Mouse (Mus musculus) limb, embryonic 10.5 days (tissue): ENCODE measurements around the gene Sec14l2. TPM values are rescaled to one million over a fixed set of nuclear protein-coding genes. Genes with fewer than 3 reads are reported as not detected.
A peak's percentile ranks its signal among the peaks of the same experiment; 100 is the strongest.

Source experiments
- DNase-seq: peaks from one replicate; pipeline ENCODE4 v3.0.0-alpha.2; 2017; ENCODE audit warnings: low spot score
- H3K27ac ChIP-seq: fragments of 300-500 bp; sonication (generic); 2 replicates; pipeline ENCODE4 v1.5.1; 2016; ENCODE audit warnings: mild to moderate bottlenecking
- H3K27me3 ChIP-seq: fragments of 300-500 bp; sonication (generic); 2 replicates; pipeline ENCODE4 v1.6.1; 2016; ENCODE audit warnings: low read depth, mild to moderate bottlenecking; ENCODE audit not compliant: poor library complexity, severe bottlenecking
- H3K36me3 ChIP-seq: fragments of 300-500 bp; sonication (generic); 2 replicates; pipeline ENCODE4 v1.6.1; 2016; ENCODE audit warnings: mild to moderate bottlenecking, moderate library complexity
- H3K4me1 ChIP-seq: fragments of 300-500 bp; sonication (generic); 2 replicates; pipeline ENCODE4 v1.6.1; 2016
- H3K4me3 ChIP-seq: fragments of 300-500 bp; sonication (generic); 2 replicates; pipeline ENCODE4 v1.5.1; 2016; ENCODE audit warnings: mild to moderate bottlenecking, moderate library complexity
- H3K9me3 ChIP-seq: fragments of 300-500 bp; sonication (generic); replicated peaks from 2 replicates; pipeline ENCODE4 v1.6.1; 2016; ENCODE audit warnings: mild to moderate bottlenecking
- WGBS: fragments of 180-500 bp; shearing (Covaris S2); methylation state at CpG from one replicate; pipeline ENCODE4 v1.1.7; 2016; 5-methylcytosine and 5-hydroxymethylcytosine counted together
- polyA plus RNA-seq: library from polyadenylated mRNA; unstranded; fragments of >200 nt; fragmentation: Nextera tagmentation; extraction: Ambion mirVana; gene quantifications from 2 replicates; pipeline ENCODE4 v1.2.1, GENCODE M21; 2016

The Sec14l2 gene
- polyA plus RNA-seq, 1 experiment from 2014 or later = 2.7 TPM

GRCm38 (mm10) chr11:4105444-4105843, 17.8 kb downstream of the Sec14l2 start:
- Histone ChIP-seq H3K36me3 (no peaks in the 10 kb centered on the region), H3K27me3 (no peaks in the 10 kb centered on the region), H3K9me3 (no peaks in the 10 kb centered on the region), H3K4me3 (no peak overlapping the region), H3K27ac (no peak overlapping the region), H3K4me1 (0 out of 2 replicates have a peak, but pooled peaks cover 4% of the 10 kb centered on the region)
- DNase-seq = no peak
- 50% methylated on average over 6 of the region's 6 CpGs for WGBS

- Histone ChIP-seq H3K27ac (no peak overlapping the region), H3K9me3 (no peaks in the 10 kb centered on the region), H3K36me3 (no peaks in the 10 kb centered on the region), H3K27me3 (no peaks in the 10 kb centered on the region), H3K4me3 (no peak overlapping the region), H3K4me1 (0 out of 2 replicates have a peak, but pooled peaks cover 4% of the 10 kb centered on the region)
- 80% methylated on average over 5 of the region's 5 CpGs for WGBS
- DNase-seq = no peak
These were observed 18.2 kb downstream of the Sec14l2 start for GRCm38 (mm10) chr11:4104989-4105388.

GRCm38 (mm10) chr11:4103522-4103921, 19.7 kb downstream of the Sec14l2 start:
- DNase-seq = no peak
- H3K27me3 ChIP-seq = no peaks in the 10 kb centered on the region
- no peak overlapping the region for H3K4me3 ChIP-seq
- H3K9me3 ChIP-seq = no peaks in the 10 kb centered on the region
- no peak overlapping the region for H3K27ac ChIP-seq
- WGBS = 86% methylated on average over 14 of the region's 14 CpGs
- H3K36me3 ChIP-seq = no peaks in the 10 kb centered on the region
- no peaks in the 10 kb centered on the region for H3K4me1 ChIP-seq

- no peaks in the 10 kb centered on the region for H3K27me3 ChIP-seq
- no peaks in the 10 kb centered on the region for H3K9me3 ChIP-seq
- H3K4me1 ChIP-seq = peaks cover 8% of the 10 kb centered on the region
- no peak overlapping the region for H3K4me3 ChIP-seq
- 88% methylated on average over 5 of the region's 5 CpGs for WGBS
- H3K27ac ChIP-seq = no peak overlapping the region
- no peaks in the 10 kb centered on the region for H3K36me3 ChIP-seq
- no peak for DNase-seq
These were observed 21.4 kb downstream of the Sec14l2 start for GRCm38 (mm10) chr11:4101851-4102250.

- H3K4me1 ChIP-seq = peaks cover 22% of the 10 kb centered on the region
- 62% methylated on average over 3 of the region's 3 CpGs for WGBS
These were observed 23.8 kb downstream of the Sec14l2 start for GRCm38 (mm10) chr11:4099447-4099846.

GRCm38 (mm10) chr11:4098816-4099215, 24.4 kb downstream of the Sec14l2 start:
- 76% methylated on average over 7 of the region's 7 CpGs for WGBS
- Histone ChIP-seq H3K27ac (no peak overlapping the region), H3K36me3 (no peaks in the 10 kb centered on the region), H3K9me3 (no peaks in the 10 kb centered on the region), H3K27me3 (no peaks in the 10 kb centered on the region), H3K4me3 (no peak overlapping the region), H3K4me1 (peaks cover 25% of the 10 kb centered on the region)
- DNase-seq = no peak

More at GRCm38 (mm10) chr11:4099447-4099846, 23.8 kb downstream of the Sec14l2 start:
- Histone ChIP-seq H3K27ac (no peak overlapping the region), H3K27me3 (no peaks in the 10 kb centered on the region), H3K36me3 (no peaks in the 10 kb centered on the region), H3K4me3 (no peak overlapping the region), H3K9me3 (no peaks in the 10 kb centered on the region)
- no peak for DNase-seq

- Histone ChIP-seq H3K27ac (no peak overlapping the region), H3K9me3 (no peaks in the 10 kb centered on the region), H3K4me3 (no peak overlapping the region), H3K4me1 (peaks cover 25% of the 10 kb centered on the region), H3K36me3 (no peaks in the 10 kb centered on the region), H3K27me3 (no peaks in the 10 kb centered on the region)
- DNase-seq = no peak
- 70% methylated on average over 8 of the region's 8 CpGs for WGBS
These were observed 25.1 kb downstream of the Sec14l2 start for GRCm38 (mm10) chr11:4098120-4098519.

- no peaks in the 10 kb centered on the region for H3K27me3 ChIP-seq
- 37% methylated on average over 10 of the region's 10 CpGs for WGBS
- no peaks in the 10 kb centered on the region for H3K9me3 ChIP-seq
- no peak for DNase-seq
- peaks cover 25% of the 10 kb centered on the region for H3K4me1 ChIP-seq
- peaks cover 3% of the 10 kb centered on the region for H3K36me3 ChIP-seq
- peak overlapping the region; percentile 92 for H3K27ac ChIP-seq
- H3K4me3 ChIP-seq = peak overlapping the region; percentile 58
These were observed 26.1 kb downstream of the Sec14l2 start for GRCm38 (mm10) chr11:4097091-4097621.

GRCm38 (mm10) chr11:4096054-4096984, 26.9 kb downstream of the Sec14l2 start:
- H3K27ac ChIP-seq = peak overlapping the region; percentile 92
- H3K36me3 ChIP-seq = peaks cover 11% of the 10 kb centered on the region
- H3K4me1 ChIP-seq = peaks cover 25% of the 10 kb centered on the region
- H3K4me3 ChIP-seq = peak overlapping the region; percentile 58
- 3% methylated on average over 45 of the region's 45 CpGs for WGBS
- no peaks in the 10 kb centered on the region for H3K27me3 ChIP-seq
- DNase-seq = peak; percentile 95
- no peaks in the 10 kb centered on the region for H3K9me3 ChIP-seq

- Histone ChIP-seq H3K4me3 (peak within 1 kb of the TSS; percentile 58), H3K4me1 (peaks cover 25% of the 10 kb centered on the region), H3K27ac (peak within 1 kb of the TSS; percentile 92), H3K36me3 (peaks cover 18% of the 10 kb centered on the region), H3K9me3 (no peaks in the 10 kb centered on the region), H3K27me3 (no peaks in the 10 kb centered on the region)
- WGBS = 9% methylated on average over 34 of the region's 34 CpGs
- peak; percentile 74 for DNase-seq
These were observed 27.8 kb downstream of the Sec14l2 start, which contains the start of gene Mtfp1 for GRCm38 (mm10) chr11:4095171-4096053. TSS of gene Mtfp1 (minus strand) at chr11:4095445.

- peak; percentile 82 for DNase-seq
- Histone ChIP-seq H3K27ac (peak overlapping the region; percentile 92), H3K9me3 (no peaks in the 10 kb centered on the region), H3K4me1 (peaks cover 25% of the 10 kb centered on the region), H3K36me3 (peaks cover 18% of the 10 kb centered on the region), H3K4me3 (peak overlapping the region; percentile 58), H3K27me3 (no peaks in the 10 kb centered on the region)
- 11% methylated on average over 24 of the region's 24 CpGs for WGBS
These were observed 28.6 kb downstream of the Sec14l2 start for GRCm38 (mm10) chr11:4094378-4095170.
